Mouse (Mus musculus) olfactory bulb, adult 2 months (tissue): Measurements from ENCODE around the gene Slc24a4.

Source experiments
- CTCF ChIP-seq: fragments of 200-500 bp; IDR thresholded peaks from 2 replicates; pipeline ENCODE4 v1.5.1; 2012; ENCODE audit warnings: low read depth, mild to moderate bottlenecking, low read length, moderate library complexity; ENCODE audit not compliant: insufficient read depth
- POLR2A ChIP-seq: fragments of 200-500 bp; IDR thresholded peaks from 2 replicates; pipeline ENCODE4 v1.6.1; 2012; ENCODE audit warnings: mild to moderate bottlenecking, low read depth, low read length, moderate library complexity; ENCODE audit not compliant: insufficient read depth

DNA sequence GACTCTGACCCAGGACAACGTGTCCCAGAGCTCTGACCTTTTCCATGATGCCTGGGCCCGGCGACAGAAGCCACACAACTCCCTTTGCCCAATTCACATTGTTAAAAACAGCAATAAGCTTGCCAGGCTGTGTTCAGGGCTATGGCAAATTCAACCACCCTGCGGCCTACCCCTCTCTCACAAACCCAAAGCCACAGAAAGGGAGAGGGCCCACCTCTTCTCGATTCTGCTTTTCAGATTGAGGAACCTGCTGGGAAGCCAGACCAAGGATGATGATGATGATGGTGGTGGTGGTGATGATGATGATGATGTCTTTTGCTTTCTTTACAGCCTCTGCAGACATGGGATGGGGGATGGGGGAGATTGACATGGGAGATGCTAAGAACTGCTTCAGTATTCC is 117.7 kb downstream of the Slc24a4 start:
- TF ChIP-seq POLR2A (no peak), CTCF (no peak)
